Mouse (Mus musculus): Measurements from ENCODE around the gene Megf9. TPM values are rescaled to one million over a fixed set of nuclear protein-coding genes. Genes with fewer than 3 reads are reported as not detected.

Gene Megf9
- polyA plus RNA-seq, 1 experiment from 2014 or later = 28.2 TPM

DNA sequence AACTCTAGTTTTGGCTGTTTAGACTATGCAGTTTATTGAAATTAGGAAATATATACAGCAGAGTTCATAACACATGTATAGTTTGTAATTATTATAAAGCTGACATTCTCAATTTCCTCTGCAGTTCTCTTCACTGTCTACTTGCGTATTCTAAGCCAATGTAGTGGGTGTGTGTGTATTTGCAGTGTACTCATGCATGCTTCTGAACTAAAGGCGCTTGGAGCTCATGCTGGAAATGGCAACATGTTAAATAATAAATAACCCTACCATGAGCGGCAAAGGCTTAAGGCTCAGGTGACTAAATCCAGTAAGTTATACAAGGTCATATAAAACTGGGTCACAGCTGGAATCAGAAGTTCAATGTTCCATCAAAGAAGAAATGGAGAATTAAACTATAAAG is 46.4 kb downstream of the Megf9 start:
- no peaks in the 10 kb centered on the region for H3K36me3 ChIP-seq (ENCODE audit: control insufficient read depth, insufficient read depth, low read length)

DNA sequence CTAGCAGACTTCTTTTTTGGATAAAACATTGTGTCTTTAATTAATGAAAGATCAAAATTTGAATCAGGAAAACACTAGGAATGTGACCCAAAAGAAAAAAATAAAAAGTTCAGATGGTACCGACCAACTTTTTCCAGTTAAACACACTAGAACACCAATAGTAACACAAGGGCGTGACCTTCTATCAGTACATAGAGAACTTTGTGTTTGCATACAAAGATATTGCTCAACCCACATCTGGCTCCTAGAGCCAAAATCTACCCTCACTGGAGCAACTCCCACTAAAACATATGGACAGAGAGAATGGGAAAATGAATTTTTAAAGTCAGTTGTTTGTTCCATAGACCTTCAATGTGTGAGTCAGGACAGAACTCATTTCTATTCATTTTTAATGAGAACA is 50.7 kb downstream of the Megf9 start:
- no peak for ATAC-seq (replicated peaks; ENCODE audit: low FRiP score)
- Histone ChIP-seq H3K9ac (ENCODE audit: low read length) (no peak overlapping the region), H3K4me2 (ENCODE audit: low read depth, low read length, severe bottlenecking) (no peak overlapping the region)

More for the DNA sequence above, 46.4 kb downstream of the Megf9 start:
- Histone ChIP-seq H3K9ac (ENCODE audit: low read length) (no peak overlapping the region), H3K4me3 (ENCODE audit: low read depth, low read length) (no peak overlapping the region), H3K27me3 (ENCODE audit: control insufficient read depth, insufficient read depth, low read length) (no peaks in the 10 kb centered on the region), H3K4me2 (ENCODE audit: low read depth, low read length, severe bottlenecking) (no peak overlapping the region), H3K4me1 (replicated peaks; ENCODE audit: control insufficient read depth, insufficient read depth, low read length) (no peaks in the 10 kb centered on the region), H3K9me3 (ENCODE audit: control insufficient read depth, low read length) (no peaks in the 10 kb centered on the region), H3K27ac (ENCODE audit: low read depth, low read length) (no peak overlapping the region)
- DNase-seq (ENCODE audit: low spot score) (no peak), ATAC-seq (replicated peaks; ENCODE audit: low FRiP score) (no peak)
- 77% methylated on average over 3 of the region's 3 CpGs for WGBS

DNA sequence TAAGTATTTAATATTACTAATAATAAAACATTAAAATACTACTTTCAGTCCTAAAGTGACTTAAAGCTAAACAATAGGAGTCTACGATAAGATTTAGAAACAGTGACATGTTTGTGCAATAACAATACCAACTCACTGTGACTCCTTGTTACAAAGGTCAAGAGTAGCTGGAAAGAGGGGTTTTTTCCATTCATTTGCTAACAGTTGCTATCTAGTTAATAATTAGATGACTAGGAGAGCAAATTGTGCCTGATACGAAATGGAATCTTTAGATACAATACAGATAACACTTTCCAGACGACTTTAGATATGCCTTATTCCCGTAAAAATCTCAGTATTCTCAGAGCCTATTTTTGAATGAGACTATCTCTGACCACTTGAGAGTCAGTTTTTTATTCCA is 52.9 kb downstream of the Megf9 start:
- WGBS = 84% methylated on average over 4 of the region's 4 CpGs
- no peak overlapping the region for H3K4me2 ChIP-seq (ENCODE audit: low read depth, low read length, severe bottlenecking)
- DNase-seq (ENCODE audit: low spot score) (no peak), ATAC-seq (replicated peaks; ENCODE audit: low FRiP score) (no peak)
- H3K9ac ChIP-seq (ENCODE audit: low read length) = no peak overlapping the region
- H3K36me3 ChIP-seq (ENCODE audit: control insufficient read depth, insufficient read depth, low read length) = no peaks in the 10 kb centered on the region
- no peak overlapping the region for H3K4me3 ChIP-seq (ENCODE audit: low read depth, low read length)
- H3K27ac ChIP-seq (ENCODE audit: low read depth, low read length) = no peak overlapping the region
- H3K4me1 ChIP-seq (replicated peaks; ENCODE audit: control insufficient read depth, insufficient read depth, low read length) = no peaks in the 10 kb centered on the region
- no peaks in the 10 kb centered on the region for H3K9me3 ChIP-seq (ENCODE audit: control insufficient read depth, low read length)
- no peaks in the 10 kb centered on the region for H3K27me3 ChIP-seq (ENCODE audit: control insufficient read depth, insufficient read depth, low read length)

More for the DNA sequence above, 50.7 kb downstream of the Megf9 start:
- H3K4me1 ChIP-seq (replicated peaks; ENCODE audit: control insufficient read depth, insufficient read depth, low read length) = no peaks in the 10 kb centered on the region
- H3K4me3 ChIP-seq (ENCODE audit: low read depth, low read length) = no peak overlapping the region
- WGBS = 87% methylated on average over 2 of the region's 2 CpGs
- no peaks in the 10 kb centered on the region for H3K36me3 ChIP-seq (ENCODE audit: control insufficient read depth, insufficient read depth, low read length)
- DNase-seq (ENCODE audit: low spot score) = no peak
- no peak overlapping the region for H3K27ac ChIP-seq (ENCODE audit: low read depth, low read length)
- H3K27me3 ChIP-seq (ENCODE audit: control insufficient read depth, insufficient read depth, low read length) = no peaks in the 10 kb centered on the region
- H3K9me3 ChIP-seq (ENCODE audit: control insufficient read depth, low read length) = no peaks in the 10 kb centered on the region

DNA sequence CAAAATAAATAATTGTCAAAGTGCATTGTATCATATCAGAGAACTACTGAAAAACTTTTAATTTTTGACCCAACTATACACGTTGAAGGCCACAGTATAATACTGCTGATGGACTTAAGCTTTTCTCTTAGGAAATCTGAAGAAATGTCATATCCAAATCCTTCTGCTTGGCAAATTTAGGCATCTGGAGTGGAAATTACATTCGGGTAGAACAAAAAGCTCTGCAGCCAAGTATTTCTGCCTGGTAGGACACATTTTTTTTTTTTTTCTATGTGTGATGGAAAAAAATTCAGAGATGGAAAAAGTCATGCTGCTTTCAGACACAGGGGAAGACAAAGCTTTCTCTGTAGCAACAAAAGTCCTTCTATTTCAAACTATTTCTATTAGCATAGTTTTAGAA is 63.4 kb downstream of the Megf9 start:
- no peak for ATAC-seq (replicated peaks; ENCODE audit: low FRiP score)
- Histone ChIP-seq H3K27me3 (ENCODE audit: control insufficient read depth, insufficient read depth, low read length) (no peaks in the 10 kb centered on the region), H3K4me2 (ENCODE audit: low read depth, low read length, severe bottlenecking) (no peak overlapping the region), H3K36me3 (ENCODE audit: control insufficient read depth, insufficient read depth, low read length) (no peaks in the 10 kb centered on the region), H3K9me3 (ENCODE audit: control insufficient read depth, low read length) (no peaks in the 10 kb centered on the region), H3K9ac (ENCODE audit: low read length) (no peak overlapping the region), H3K27ac (ENCODE audit: low read depth, low read length) (no peak overlapping the region), H3K4me3 (ENCODE audit: low read depth, low read length) (no peak overlapping the region), H3K4me1 (replicated peaks; ENCODE audit: control insufficient read depth, insufficient read depth, low read length) (no peaks in the 10 kb centered on the region)
- no peak for DNase-seq (ENCODE audit: low spot score)
- 86% methylated on average over 2 of the region's 2 CpGs for WGBS

DNA sequence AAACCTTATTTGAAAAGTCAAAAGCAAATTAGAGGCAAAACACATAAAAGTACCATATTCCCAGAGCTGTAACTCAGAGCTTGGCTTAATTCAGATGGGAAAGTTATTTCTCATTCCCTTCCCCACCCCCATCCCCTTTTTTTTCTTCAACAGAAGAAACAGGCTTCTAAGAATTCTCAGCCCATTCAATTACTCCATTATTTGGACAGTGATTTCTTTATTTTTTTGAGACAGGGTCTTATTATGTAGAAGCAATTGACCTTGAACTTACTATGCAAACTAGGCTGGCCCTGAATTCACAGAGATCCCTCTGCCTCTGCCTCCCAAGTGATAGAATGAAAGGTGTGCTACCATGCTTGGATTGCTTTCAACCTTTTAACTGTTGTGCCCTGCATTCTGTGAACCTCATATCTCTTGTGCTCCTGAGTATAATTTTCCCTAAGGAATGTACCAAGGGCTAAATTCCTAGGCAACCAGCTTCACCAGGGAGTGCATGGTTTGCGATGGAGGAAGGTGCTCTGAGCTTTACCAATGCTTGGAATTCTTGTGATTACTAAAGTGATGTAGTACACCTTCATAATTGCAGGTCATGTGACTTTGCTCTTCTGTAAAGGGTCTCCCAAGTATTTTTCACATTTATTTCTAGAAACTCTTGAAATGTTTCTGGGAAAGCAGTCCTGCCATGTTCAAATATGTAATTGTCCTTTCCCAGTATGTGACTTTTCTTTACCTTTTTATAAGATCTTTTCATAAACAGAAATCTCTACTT is 68.7 kb downstream of the Megf9 start:
- H3K27me3 ChIP-seq (ENCODE audit: control insufficient read depth, insufficient read depth, low read length) = no peaks in the 10 kb centered on the region
- no peak overlapping the region for H3K27ac ChIP-seq (ENCODE audit: low read depth, low read length)
- H3K4me1 ChIP-seq (replicated peaks; ENCODE audit: control insufficient read depth, insufficient read depth, low read length) = no peaks in the 10 kb centered on the region
- ATAC-seq (replicated peaks; ENCODE audit: low FRiP score) (no peak), DNase-seq (ENCODE audit: low spot score) (no peak)
- WGBS = 79% methylated on average over 1 of the region's 1 CpGs
- H3K9ac ChIP-seq (ENCODE audit: low read length) = no peak overlapping the region
- H3K4me3 ChIP-seq (ENCODE audit: low read depth, low read length) = no peak overlapping the region
- H3K4me2 ChIP-seq (ENCODE audit: low read depth, low read length, severe bottlenecking) = no peak overlapping the region
- no peaks in the 10 kb centered on the region for H3K36me3 ChIP-seq (ENCODE audit: control insufficient read depth, insufficient read depth, low read length)
- no peaks in the 10 kb centered on the region for H3K9me3 ChIP-seq (ENCODE audit: control insufficient read depth, low read length)

DNA sequence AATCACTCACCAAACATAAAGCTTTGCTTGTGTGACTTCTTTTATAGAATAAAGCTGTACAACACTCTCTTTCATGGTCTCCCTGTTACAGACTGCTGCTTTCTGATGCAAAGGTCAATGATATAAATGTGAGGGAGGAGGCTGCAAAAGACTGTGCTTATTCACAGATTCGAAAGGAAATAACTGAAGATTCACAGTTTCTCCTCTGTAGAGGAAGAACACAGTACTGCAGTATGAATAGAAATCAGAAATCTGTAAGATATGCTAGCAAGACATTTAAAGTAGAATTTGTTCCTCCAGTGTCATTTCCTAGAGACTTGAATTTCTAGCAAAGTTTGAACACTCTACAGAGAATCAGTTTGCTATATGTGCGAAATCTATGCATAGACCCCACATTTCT is 71.5 kb downstream of the Megf9 start:
- 86% methylated on average over 2 of the region's 2 CpGs for WGBS
- ATAC-seq (replicated peaks; ENCODE audit: low FRiP score) = no peak

DNA sequence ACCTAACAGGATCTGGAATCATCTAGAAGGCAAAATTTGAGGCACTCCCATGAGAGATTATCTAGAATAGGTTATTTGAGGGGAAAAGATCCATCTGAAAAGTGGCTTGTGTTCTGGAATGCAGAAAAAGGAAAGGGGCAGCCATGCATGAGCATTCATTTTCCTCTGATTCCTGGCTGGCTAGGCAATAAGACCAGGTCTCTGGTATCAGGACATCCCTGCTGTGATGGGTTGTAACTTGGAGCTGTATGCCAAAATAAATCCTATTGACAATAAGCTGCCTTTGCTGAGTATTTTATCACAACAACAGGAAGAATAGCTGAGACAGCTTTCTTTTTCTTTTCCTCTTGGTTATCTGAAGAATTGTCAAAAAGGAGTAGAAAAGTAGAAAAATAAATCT is 73.4 kb downstream of the Megf9 start:
- ATAC-seq (replicated peaks; ENCODE audit: low FRiP score) (no peak), DNase-seq (ENCODE audit: low spot score) (no peak)
- no peaks in the 10 kb centered on the region for H3K4me1 ChIP-seq (replicated peaks; ENCODE audit: control insufficient read depth, insufficient read depth, low read length)
- no peak overlapping the region for H3K27ac ChIP-seq (ENCODE audit: low read depth, low read length)
- no peak overlapping the region for H3K9ac ChIP-seq (ENCODE audit: low read length)
- no peak overlapping the region for H3K4me3 ChIP-seq (ENCODE audit: low read depth, low read length)
- no peaks in the 10 kb centered on the region for H3K27me3 ChIP-seq (ENCODE audit: control insufficient read depth, insufficient read depth, low read length)
- no peaks in the 10 kb centered on the region for H3K9me3 ChIP-seq (ENCODE audit: control insufficient read depth, low read length)
- H3K36me3 ChIP-seq (ENCODE audit: control insufficient read depth, insufficient read depth, low read length) = no peaks in the 10 kb centered on the region
- no peak overlapping the region for H3K4me2 ChIP-seq (ENCODE audit: low read depth, low read length, severe bottlenecking)

More for the DNA sequence above, 71.5 kb downstream of the Megf9 start:
- Histone ChIP-seq H3K27ac (ENCODE audit: low read depth, low read length) (no peak overlapping the region), H3K9ac (ENCODE audit: low read length) (no peak overlapping the region), H3K4me1 (replicated peaks; ENCODE audit: control insufficient read depth, insufficient read depth, low read length) (no peaks in the 10 kb centered on the region), H3K9me3 (ENCODE audit: control insufficient read depth, low read length) (no peaks in the 10 kb centered on the region), H3K4me3 (ENCODE audit: low read depth, low read length) (no peak overlapping the region), H3K27me3 (ENCODE audit: control insufficient read depth, insufficient read depth, low read length) (no peaks in the 10 kb centered on the region), H3K36me3 (ENCODE audit: control insufficient read depth, insufficient read depth, low read length) (no peaks in the 10 kb centered on the region), H3K4me2 (ENCODE audit: low read depth, low read length, severe bottlenecking) (no peak overlapping the region)
- no peak for DNase-seq (ENCODE audit: low spot score)

DNA sequence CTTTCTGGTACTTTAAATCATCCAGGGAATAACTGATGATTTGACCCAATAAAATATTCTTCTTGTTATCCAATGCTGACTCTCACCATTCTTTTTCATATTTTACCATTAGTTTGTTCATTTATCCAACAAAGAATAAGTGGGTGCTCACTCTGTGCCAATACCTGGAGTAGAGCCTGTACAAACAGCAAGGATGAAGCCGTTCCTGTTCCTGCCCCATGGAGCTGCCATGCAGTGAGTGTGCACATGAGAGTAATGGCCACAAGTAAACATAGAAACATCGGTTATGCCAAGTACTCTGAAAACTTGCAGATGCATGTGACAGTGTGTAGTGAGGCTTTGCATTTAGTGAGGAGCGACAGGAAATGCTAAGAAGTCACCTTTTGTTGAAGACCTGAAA is 82.6 kb downstream of the Megf9 start:
- no peaks in the 10 kb centered on the region for H3K36me3 ChIP-seq (ENCODE audit: control insufficient read depth, insufficient read depth, low read length)
- no peak overlapping the region for H3K27ac ChIP-seq (ENCODE audit: low read depth, low read length)
- ATAC-seq (replicated peaks; ENCODE audit: low FRiP score) (no peak), DNase-seq (ENCODE audit: low spot score) (no peak)
- no peak overlapping the region for H3K4me2 ChIP-seq (ENCODE audit: low read depth, low read length, severe bottlenecking)
- H3K4me3 ChIP-seq (ENCODE audit: low read depth, low read length) = no peak overlapping the region
- no peak overlapping the region for H3K9ac ChIP-seq (ENCODE audit: low read length)
- H3K27me3 ChIP-seq (ENCODE audit: control insufficient read depth, insufficient read depth, low read length) = no peaks in the 10 kb centered on the region
- no peaks in the 10 kb centered on the region for H3K4me1 ChIP-seq (replicated peaks; ENCODE audit: control insufficient read depth, insufficient read depth, low read length)
- H3K9me3 ChIP-seq (ENCODE audit: control insufficient read depth, low read length) = no peaks in the 10 kb centered on the region
- WGBS = 89% methylated on average over 3 of the region's 3 CpGs

DNA sequence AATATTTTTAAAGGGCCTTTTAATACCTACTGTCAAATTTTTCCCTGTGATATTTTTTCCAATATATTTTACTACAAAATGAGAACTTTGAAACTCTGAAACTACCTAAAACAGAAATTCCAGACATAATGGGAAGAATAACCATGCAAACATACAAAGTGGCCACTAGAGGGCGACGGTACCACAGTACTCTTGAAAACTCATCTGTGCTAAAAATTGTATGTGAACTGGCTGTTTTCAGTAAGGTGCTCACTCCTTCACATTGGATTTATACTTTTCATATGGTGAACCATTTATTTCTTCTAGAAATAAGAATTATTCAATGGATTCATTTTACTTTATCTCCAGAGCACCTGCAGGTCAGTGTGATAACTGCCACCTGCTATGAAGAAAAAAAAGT is 83.0 kb downstream of the Megf9 start:
- H3K27ac ChIP-seq (ENCODE audit: low read depth, low read length) = no peak overlapping the region
- no peaks in the 10 kb centered on the region for H3K9me3 ChIP-seq (ENCODE audit: control insufficient read depth, low read length)
- DNase-seq (ENCODE audit: low spot score) (peak; percentile 65), ATAC-seq (replicated peaks; ENCODE audit: low FRiP score) (no peak)
- H3K4me3 ChIP-seq (ENCODE audit: low read depth, low read length) = no peak overlapping the region
- no peak overlapping the region for H3K4me2 ChIP-seq (ENCODE audit: low read depth, low read length, severe bottlenecking)
- no peaks in the 10 kb centered on the region for H3K36me3 ChIP-seq (ENCODE audit: control insufficient read depth, insufficient read depth, low read length)
- no peaks in the 10 kb centered on the region for H3K27me3 ChIP-seq (ENCODE audit: control insufficient read depth, insufficient read depth, low read length)
- no peaks in the 10 kb centered on the region for H3K4me1 ChIP-seq (replicated peaks; ENCODE audit: control insufficient read depth, insufficient read depth, low read length)
- 0% methylated on average over 2 of the region's 2 CpGs for WGBS
- no peak overlapping the region for H3K9ac ChIP-seq (ENCODE audit: low read length)
